Mouse (Mus musculus): ENCODE results near the gene Acap1. TPM values are rescaled to one million over a fixed set of nuclear protein-coding genes. Genes with fewer than 3 reads are reported as not detected.

The Acap1 gene
- polyA plus RNA-seq (2021; fragmentation: Nextera tagmentation) = not detected in 2 replicates
- long read RNA-seq, experiment 1 = 0 reads
- long read RNA-seq, experiment 2 = 0 reads

GRCm38 (mm10) chr11:69895291-69895690 is at the start of gene Acap1:
TSS of gene Acap1 (minus strand) at chr11:69895539.

GRCm38 (mm10) chr11:69935137-69935879 is 40.0 kb upstream of the Acap1 start, which contains the start of gene Ybx2:
TSS of gene Ybx2 (plus strand) at chr11:69935796.

GRCm38 (mm10) chr11:69921114-69922011 is 26.0 kb upstream of the Acap1 start, which contains the start of gene Eif5a:
TSS of gene Eif5a (minus strand) at chr11:69921958.

GRCm38 (mm10) chr11:69913554-69914371 is 18.4 kb upstream of the Acap1 start, which contains the start of gene Gps2:
TSS of gene Gps2 (plus strand) at chr11:69913888.

GRCm38 (mm10) chr11:69900471-69901405 is 5.4 kb upstream of the Acap1 start, which contains the start of the genes 2810408A11Rik and Neurl4:
TSS of gene 2810408A11Rik (minus strand) at chr11:69900987.
TSS of gene Neurl4 (plus strand) at chr11:69901072.

GRCm38 (mm10) chr11:69880853-69881603 is 14.3 kb downstream of the Acap1 start, which contains the start of gene Kctd11:
TSS of gene Kctd11 (minus strand) at chr11:69881406.

GRCm38 (mm10) chr11:69877878-69878277 is 17.5 kb downstream of the Acap1 start, which contains the start of gene Tmem95:
TSS of gene Tmem95 (minus strand) at chr11:69878018.

GRCm38 (mm10) chr11:69858113-69858998 is 37.0 kb downstream of the Acap1 start, which contains the start of gene Tnk1:
TSS of gene Tnk1 (minus strand) at chr11:69858730.

GRCm38 (mm10) chr11:69846198-69846680 is 49.1 kb downstream of the Acap1 start, which contains the start of gene Plscr3:
TSS of gene Plscr3 (plus strand) at chr11:69846376.

GRCm38 (mm10) chr11:69837952-69838713 is 57.2 kb downstream of the Acap1 start, which contains the start of gene Tmem256:
TSS of gene Tmem256 (plus strand) at chr11:69838514.

GRCm38 (mm10) chr11:69837604-69837951 is 57.8 kb downstream of the Acap1 start, which contains the start of gene Nlgn2:
TSS of gene Nlgn2 (minus strand) at chr11:69837784.

Small RNA genes lying within 50 kb of the gene (microRNA-seq; reads per million reads assigned to microRNA genes)
- not detected for gene Mir6924

Other genes starting within 250 kb of the Acap1 start
- gene Sox15, start 240.2 kb downstream of the Acap1 start, polyA plus RNA-seq (2021; fragmentation: Nextera tagmentation) = 0.16 TPM in 1 of 2 replicates, not detected in the other
- 94.9 and 96.8 TPM in 2 replicates for gene Mpdu1, start 232.9 kb downstream of the Acap1 start, polyA plus RNA-seq (2021; fragmentation: Nextera tagmentation)
- gene Cd68, start 229.4 kb downstream of the Acap1 start, polyA plus RNA-seq (2021; fragmentation: Nextera tagmentation) = 18.4 and 22.2 TPM in 2 replicates
- 177 and 178 TPM in 2 replicates for gene Eif4a1, start 223.1 kb downstream of the Acap1 start, polyA plus RNA-seq (2021; fragmentation: Nextera tagmentation)
- 14.3 and 15.8 TPM in 2 replicates for gene Senp3, start 213.5 kb downstream of the Acap1 start, polyA plus RNA-seq (2021; fragmentation: Nextera tagmentation)
- gene Tnfsf13, start 209.8 kb downstream of the Acap1 start, polyA plus RNA-seq (2021; fragmentation: Nextera tagmentation) = 3.6 and 4.5 TPM in 2 replicates
- 2.8 and 3.4 TPM in 2 replicates for gene Tnfsf12, start 199.7 kb downstream of the Acap1 start, polyA plus RNA-seq (2021; fragmentation: Nextera tagmentation)
- gene Tnfsfm13, start 199.4 kb downstream of the Acap1 start, polyA plus RNA-seq (2021; fragmentation: Nextera tagmentation) = 1.9 and 2.8 TPM in 2 replicates
- 6.6 and 7.7 TPM in 2 replicates for gene Polr2a, start 136.9 kb downstream of the Acap1 start, polyA plus RNA-seq (2021; fragmentation: Nextera tagmentation)
- gene Slc35g3, start 133.6 kb downstream of the Acap1 start, polyA plus RNA-seq (2021; fragmentation: Nextera tagmentation) = 0.19 TPM in 1 of 2 replicates, not detected in the other
- gene Zbtb4, start 129.6 kb downstream of the Acap1 start, polyA plus RNA-seq (2021; fragmentation: Nextera tagmentation) = 4.4 and 5.5 TPM in 2 replicates
- gene Chrnb1, start 99.6 kb downstream of the Acap1 start, polyA plus RNA-seq (2021; fragmentation: Nextera tagmentation) = 0.25 and 0.46 TPM in 2 replicates
- 3.7 and 3.9 TPM in 2 replicates for gene Fgf11, start 93.7 kb downstream of the Acap1 start, polyA plus RNA-seq (2021; fragmentation: Nextera tagmentation)
- gene Tmem102, start 89.9 kb downstream of the Acap1 start, polyA plus RNA-seq (2021; fragmentation: Nextera tagmentation) = 0.40 and 1.9 TPM in 2 replicates
- gene Gm39566, start 80.2 kb downstream of the Acap1 start, polyA plus RNA-seq (2021; fragmentation: Nextera tagmentation) = not detected in 2 replicates
- gene Spem2, start 77.1 kb downstream of the Acap1 start, polyA plus RNA-seq (2021; fragmentation: Nextera tagmentation) = not detected in 2 replicates
- gene Spem1, start 73.4 kb downstream of the Acap1 start, polyA plus RNA-seq (2021; fragmentation: Nextera tagmentation) = not detected in 2 replicates
- gene Nlgn2, start 57.8 kb downstream of the Acap1 start, polyA plus RNA-seq (2021; fragmentation: Nextera tagmentation) = 10.5 and 10.6 TPM in 2 replicates
- gene Tmem256, start 57.0 kb downstream of the Acap1 start, polyA plus RNA-seq (2021; fragmentation: Nextera tagmentation) = 460 and 516 TPM in 2 replicates
- gene Plscr3, start 49.2 kb downstream of the Acap1 start, polyA plus RNA-seq (2021; fragmentation: Nextera tagmentation) = 5.0 and 5.4 TPM in 2 replicates
- not detected in 2 replicates for gene Tnk1, start 36.8 kb downstream of the Acap1 start, polyA plus RNA-seq (2021; fragmentation: Nextera tagmentation)
- not detected in 2 replicates for gene Tmem95, start 17.5 kb downstream of the Acap1 start, polyA plus RNA-seq (2021; fragmentation: Nextera tagmentation)
- gene Kctd11, start 14.1 kb downstream of the Acap1 start, polyA plus RNA-seq (2021; fragmentation: Nextera tagmentation) = 0.63 and 0.64 TPM in 2 replicates
- 0.24 and 0.34 TPM in 2 replicates for gene 2810408A11Rik, start 5.4 kb upstream of the Acap1 start, polyA plus RNA-seq (2021; fragmentation: Nextera tagmentation)
- 9.8 and 12.3 TPM in 2 replicates for gene Neurl4, start 5.5 kb upstream of the Acap1 start, polyA plus RNA-seq (2021; fragmentation: Nextera tagmentation)
- 20.7 and 21.7 TPM in 2 replicates for gene Gps2, start 18.3 kb upstream of the Acap1 start, polyA plus RNA-seq (2021; fragmentation: Nextera tagmentation)
- 766 and 767 TPM in 2 replicates for gene Eif5a, start 26.4 kb upstream of the Acap1 start, polyA plus RNA-seq (2021; fragmentation: Nextera tagmentation)
- gene Ybx2, start 40.3 kb upstream of the Acap1 start, polyA plus RNA-seq (2021; fragmentation: Nextera tagmentation) = 0.35 TPM in 1 of 2 replicates, not detected in the other
- 0.43 and 0.93 TPM in 2 replicates for gene Slc2a4, start 52.6 kb upstream of the Acap1 start, polyA plus RNA-seq (2021; fragmentation: Nextera tagmentation)
- gene Cldn7, start 69.2 kb upstream of the Acap1 start, polyA plus RNA-seq (2021; fragmentation: Nextera tagmentation) = not detected in 2 replicates
- 15.1 and 15.6 TPM in 2 replicates for gene Ctdnep1, start 85.6 kb upstream of the Acap1 start, polyA plus RNA-seq (2021; fragmentation: Nextera tagmentation)
- 101 and 106 TPM in 2 replicates for gene Elp5, start 87.0 kb upstream of the Acap1 start, polyA plus RNA-seq (2021; fragmentation: Nextera tagmentation)
- 359 and 408 TPM in 2 replicates for gene Gabarap, start 95.6 kb upstream of the Acap1 start, polyA plus RNA-seq (2021; fragmentation: Nextera tagmentation)
- 8.8 and 10.5 TPM in 2 replicates for gene Phf23, start 100.2 kb upstream of the Acap1 start, polyA plus RNA-seq (2021; fragmentation: Nextera tagmentation)
- gene Dvl2, start 105.1 kb upstream of the Acap1 start, polyA plus RNA-seq (2021; fragmentation: Nextera tagmentation) = 1.4 and 1.7 TPM in 2 replicates
- gene Acadvl, start 119.9 kb upstream of the Acap1 start, polyA plus RNA-seq (2021; fragmentation: Nextera tagmentation) = 61.5 and 64.6 TPM in 2 replicates
- gene Dlg4, start 121.4 kb upstream of the Acap1 start, polyA plus RNA-seq (2021; fragmentation: Nextera tagmentation) = 64.5 and 70.1 TPM in 2 replicates
- 0.48 and 2.2 TPM in 2 replicates for gene Asgr1, start 158.5 kb upstream of the Acap1 start, polyA plus RNA-seq (2021; fragmentation: Nextera tagmentation)
- gene Asgr2, start 197.1 kb upstream of the Acap1 start, polyA plus RNA-seq (2021; fragmentation: Nextera tagmentation) = not detected in 2 replicates
- 0.34 and 0.46 TPM in 2 replicates for gene Mgl2, start 234.8 kb upstream of the Acap1 start, polyA plus RNA-seq (2021; fragmentation: Nextera tagmentation)

Data from layer of hippocampus, adult 6 months (tissue).